Mouse (Mus musculus): ENCODE results near the gene Taar2.

Gene Taar2

DNA sequence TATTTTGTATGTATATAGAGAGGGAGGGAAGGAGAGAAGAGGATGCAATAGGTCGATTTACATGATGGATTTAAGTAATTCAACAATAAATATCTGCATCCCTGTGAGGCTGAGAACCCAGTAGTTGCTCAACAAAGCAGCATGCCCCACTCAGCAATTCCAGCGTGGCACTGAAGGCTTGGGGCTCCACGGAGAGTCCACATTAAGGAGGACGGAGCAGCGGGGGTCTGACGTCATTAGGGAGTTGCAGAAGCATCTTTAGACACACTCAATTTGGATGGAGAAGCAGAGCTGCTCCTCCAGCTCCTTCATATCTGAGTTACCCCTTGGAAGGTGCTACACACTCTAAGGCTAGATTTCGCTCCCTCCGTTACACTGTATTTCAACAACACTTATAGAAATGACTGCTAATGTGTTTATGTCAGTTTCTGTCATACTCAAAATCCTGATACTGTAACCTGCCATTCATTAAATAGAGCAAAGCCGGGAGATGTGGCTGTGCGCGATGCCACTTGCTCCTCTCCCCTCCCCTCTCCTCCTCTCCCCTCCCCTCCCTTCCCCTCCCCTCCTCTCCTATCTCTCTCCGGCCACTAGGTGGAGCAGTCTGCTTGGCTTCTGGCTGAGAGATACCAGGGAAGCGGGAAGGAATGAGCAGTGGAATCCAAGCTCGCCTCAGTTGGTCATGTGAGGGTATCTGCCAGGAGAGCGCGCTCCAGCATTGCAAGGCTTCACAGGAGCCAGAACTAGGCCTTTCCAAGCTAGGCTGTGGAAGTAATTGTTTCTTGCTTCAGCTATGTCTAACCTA lies 40.7 kb downstream of the Taar2 start:
- in situ Hi-C loops (cut with MseI, MboI) = loop anchor here in 1 of 2 experiments (5.0 to 10.0 kb wide), 2 partner anchors 98 to 136 kb away; partner anchors contain the start of gene Taar8a

DNA sequence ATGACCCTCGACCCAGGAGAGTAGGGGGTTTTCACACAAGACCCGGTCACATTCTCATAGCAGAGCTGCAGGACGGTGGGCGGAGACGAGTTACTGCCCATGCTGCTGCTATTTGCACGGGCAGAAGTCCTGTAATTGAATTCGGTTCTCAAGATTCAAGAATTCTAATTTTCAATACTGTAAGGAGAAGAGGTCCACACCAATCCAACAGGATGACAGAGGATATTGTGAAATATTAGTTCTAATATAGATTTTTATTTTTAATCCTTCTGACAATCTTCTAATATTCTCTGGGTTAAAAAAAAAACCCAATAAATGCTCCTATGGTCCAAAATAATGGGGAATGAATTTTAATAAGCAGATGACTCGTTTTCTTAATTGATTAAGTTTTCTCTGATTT lies 47.2 kb downstream of the Taar2 start, which contains the start of gene Taar6:
TSS of gene Taar6 (minus strand) at position 101 of the 400 bp plus-strand sequence.
- in situ Hi-C loops (cut with MseI, MboI) = no loop called here

GRCm38 (mm10) chr10:23986419-23986818 lies 48.0 kb downstream of the Taar2 start:
- in situ Hi-C loops (cut with MseI, MboI) = no loop called here

Measured in mouse trophoblast stem cell (cell line).